Mouse (Mus musculus) MEL (cell line): ENCODE measurements around the gene Tmem268. TPM values are rescaled to one million over a fixed set of nuclear protein-coding genes. Genes with fewer than 3 reads are reported as not detected.

Experiments
- DNase-seq: peaks from one replicate; pipeline ENCODE4 v3.0.0; 2011; ENCODE audit warnings: low read depth, low spot score
- H3K27ac ChIP-seq: 2 replicates; pipeline ENCODE4 v1.5.1; 2012; ENCODE audit warnings: low read depth, mild to moderate bottlenecking, control low read depth, low read length, moderate library complexity; ENCODE audit not compliant: control insufficient read depth
- H3K27me3 ChIP-seq, 2 experiments: fragments of 150-350 bp in 1 of 2; sonication (generic) in 1 of 2; 2 replicates each; pipeline ENCODE4 v1.6.1; 2012; ENCODE audit warnings: low read length in 2 of 2, mild to moderate bottlenecking in 2 of 2, improper control_type of control experiment in 1 of 2, moderate library complexity in 1 of 2; ENCODE audit not compliant: insufficient read depth in 2 of 2, control insufficient read depth in 1 of 2
- H3K36me3 ChIP-seq, 2 experiments: 2 replicates each; pipeline ENCODE4 v1.6.1; 2012 to 2014; ENCODE audit warnings: low read length in 2 of 2, improper control_type of control experiment in 1 of 2, inconsistent platforms in 1 of 2, mild to moderate bottlenecking in 1 of 2; ENCODE audit not compliant: insufficient read depth in 2 of 2, control insufficient read depth in 1 of 2
- H3K4me1 ChIP-seq, 2 experiments: fragments of 150-350 bp in 1 of 2; sonication (generic) in 1 of 2; 2 replicates each; pipeline ENCODE4 v1.6.1; 2012; ENCODE audit warnings: low read length in 2 of 2, improper control_type of control experiment in 1 of 2, mild to moderate bottlenecking in 1 of 2; ENCODE audit not compliant: insufficient read depth in 2 of 2, control insufficient read depth in 1 of 2
- H3K4me3 ChIP-seq, 2 experiments: fragments of 150-350 bp in 1 of 2; sonication (generic) in 1 of 2; 2 replicates each; pipeline ENCODE4 v1.5.1; 2012; ENCODE audit warnings: low read depth in 2 of 2, low read length in 2 of 2, mild to moderate bottlenecking in 2 of 2, moderate library complexity in 2 of 2, control low read depth in 1 of 2, improper control_type of control experiment in 1 of 2; ENCODE audit not compliant: control insufficient read depth in 1 of 2, insufficient read depth in 1 of 2
- H3K79me2 ChIP-seq: 2 replicates; pipeline ENCODE4 v1.6.1; 2012; ENCODE audit warnings: mild to moderate bottlenecking, low read length, moderate library complexity; ENCODE audit not compliant: control insufficient read depth, poor library complexity, insufficient read depth
- H3K9ac ChIP-seq: 2 replicates; pipeline ENCODE4 v1.6.1; 2012; ENCODE audit warnings: low read depth, mild to moderate bottlenecking, control low read depth, low read length, moderate library complexity; ENCODE audit not compliant: control insufficient read depth, poor library complexity, severe bottlenecking
- H3K9me3 ChIP-seq: fragments of 150-350 bp; sonication (generic); replicated peaks from 2 replicates; pipeline ENCODE4 v1.6.1; 2012; ENCODE audit warnings: mild to moderate bottlenecking, low read length, improper control_type of control experiment, moderate library complexity; ENCODE audit not compliant: insufficient read depth
- CHD1 ChIP-seq: IDR thresholded peaks from 2 replicates; pipeline ENCODE4 v1.6.1; 2012; ENCODE audit warnings: low read depth, mild to moderate bottlenecking, inconsistent platforms, low read length, improper control_type of control experiment
- CHD2 ChIP-seq: IDR thresholded peaks from 2 replicates; pipeline ENCODE4 v1.6.1; 2011; ENCODE audit warnings: low read length, improper control_type of control experiment
- CTCF ChIP-seq, 3 experiments: IDR thresholded peaks in 2 of 3; conservative IDR thresholded peaks in 1 of 3; 2 replicates each; pipeline ENCODE4 v1.5.1; 2011 to 2012; ENCODE audit warnings: low read length in 3 of 3, low read depth in 2 of 3, mild to moderate bottlenecking in 2 of 3, improper control_type of control experiment in 1 of 3, inconsistent platforms in 1 of 3, mixed read lengths in 1 of 3, moderate library complexity in 1 of 3; ENCODE audit not compliant: control insufficient read depth in 1 of 3, insufficient read depth in 1 of 3, poor library complexity in 1 of 3, severe bottlenecking in 1 of 3
- E2F4 ChIP-seq: IDR thresholded peaks from 2 replicates; pipeline ENCODE4 v1.6.1; 2011; ENCODE audit warnings: low read depth, low read length, improper control_type of control experiment, borderline replicate concordance
- EP300 ChIP-seq, 2 experiments: IDR thresholded peaks; 2 replicates each; pipeline ENCODE4 v1.6.1; 2011; ENCODE audit warnings: improper control_type of control experiment in 2 of 2, low read length in 2 of 2, low read depth in 1 of 2, mild to moderate bottlenecking in 1 of 2
- GABPA ChIP-seq: IDR thresholded peaks from 2 replicates; pipeline ENCODE4 v1.6.1; 2012; ENCODE audit warnings: low read depth, mild to moderate bottlenecking, inconsistent platforms, low read length, improper control_type of control experiment, moderate library complexity
- GATA1 ChIP-seq: IDR thresholded peaks from 2 replicates; pipeline ENCODE4 v1.6.1; 2011; ENCODE audit warnings: low read depth, low read length, improper control_type of control experiment
- JUND ChIP-seq: IDR thresholded peaks from 2 replicates; pipeline ENCODE4 v1.6.1; 2011; ENCODE audit warnings: low read depth, mild to moderate bottlenecking, improper control_type of control experiment, low read length
- KAT2A ChIP-seq: conservative IDR thresholded peaks from 2 replicates; pipeline ENCODE4 v1.6.1; 2012; ENCODE audit warnings: low read depth, low read length, improper control_type of control experiment, inconsistent platforms
- MAFK ChIP-seq: IDR thresholded peaks from 2 replicates; pipeline ENCODE4 v1.6.1; 2011; ENCODE audit warnings: low read depth, mild to moderate bottlenecking, low read length, improper control_type of control experiment, borderline replicate concordance
- MAZ ChIP-seq: IDR thresholded peaks from 2 replicates; pipeline ENCODE4 v1.6.1; 2012; ENCODE audit warnings: low read depth, mild to moderate bottlenecking, inconsistent platforms, low read length, improper control_type of control experiment
- MEF2A ChIP-seq: IDR thresholded peaks from 2 replicates; pipeline ENCODE4 v1.6.1; 2014; ENCODE audit warnings: low read depth, mild to moderate bottlenecking, inconsistent platforms, low read length, improper control_type of control experiment; ENCODE audit not compliant: poor library complexity, insufficient replicate concordance, severe bottlenecking; ENCODE audit errors: extremely low read depth
- MXI1 ChIP-seq: IDR thresholded peaks from 2 replicates; pipeline ENCODE4 v1.6.1; 2011; ENCODE audit warnings: mild to moderate bottlenecking, low read depth, low read length, improper control_type of control experiment
- MYB ChIP-seq: IDR thresholded peaks from 2 replicates; pipeline ENCODE4 v1.6.1; 2011; ENCODE audit warnings: mild to moderate bottlenecking, low read depth, low read length, improper control_type of control experiment
- MYC ChIP-seq: IDR thresholded peaks from 2 replicates; pipeline ENCODE4 v1.6.1; 2011; ENCODE audit warnings: low read depth, mild to moderate bottlenecking, low read length, improper control_type of control experiment, moderate library complexity
- NELFE ChIP-seq: IDR thresholded peaks from 2 replicates; pipeline ENCODE4 v1.6.1; 2011; ENCODE audit warnings: low read depth, low read length, improper control_type of control experiment
- POLR2A ChIP-seq, 2 experiments: IDR thresholded peaks; 2 replicates each; pipeline ENCODE4 v1.6.1; 2011 to 2012; ENCODE audit warnings: low read length in 2 of 2, mild to moderate bottlenecking in 2 of 2, control low read depth in 1 of 2, improper control_type of control experiment in 1 of 2, low read depth in 1 of 2, moderate library complexity in 1 of 2; ENCODE audit not compliant: control insufficient read depth in 1 of 2, insufficient read depth in 1 of 2, poor library complexity in 1 of 2
- POLR2AphosphoS2 ChIP-seq: IDR thresholded peaks from 2 replicates; pipeline ENCODE4 v1.6.1; 2011; ENCODE audit warnings: low read length, improper control_type of control experiment
- TBP ChIP-seq: IDR thresholded peaks from 2 replicates; pipeline ENCODE4 v1.8.0; 2011; ENCODE audit warnings: low read depth, low read length, improper control_type of control experiment
- TCF12 ChIP-seq: IDR thresholded peaks from 2 replicates; pipeline ENCODE4 v1.6.1; 2014; ENCODE audit warnings: low read depth, mild to moderate bottlenecking, inconsistent platforms, low read length, improper control_type of control experiment, moderate library complexity
- UBTF ChIP-seq: IDR thresholded peaks from 2 replicates; pipeline ENCODE4 v1.6.1; 2012; ENCODE audit warnings: low read depth, mild to moderate bottlenecking, inconsistent platforms, low read length, improper control_type of control experiment, moderate library complexity, borderline replicate concordance; ENCODE audit not compliant: insufficient read depth
- USF1 ChIP-seq: IDR thresholded peaks from 2 replicates; pipeline ENCODE4 v1.6.1; 2014; ENCODE audit warnings: low read depth, mild to moderate bottlenecking, inconsistent platforms, low read length, improper control_type of control experiment, moderate library complexity
- USF2 ChIP-seq, 2 experiments: IDR thresholded peaks; 2 replicates each; pipeline ENCODE4 v1.6.1; 2011 to 2012; ENCODE audit warnings: improper control_type of control experiment in 2 of 2, low read length in 2 of 2, borderline replicate concordance in 1 of 2, inconsistent platforms in 1 of 2, low read depth in 1 of 2, mild to moderate bottlenecking in 1 of 2; ENCODE audit not compliant: insufficient read depth in 1 of 2
- ZC3H11A ChIP-seq: IDR thresholded peaks from 2 replicates; pipeline ENCODE4 v1.6.1; 2012; ENCODE audit warnings: low read depth, mild to moderate bottlenecking, inconsistent platforms, low read length, improper control_type of control experiment
- ZKSCAN1 ChIP-seq: IDR thresholded peaks from 2 replicates; pipeline ENCODE4 v1.6.1; 2012; ENCODE audit warnings: low read depth, mild to moderate bottlenecking, inconsistent platforms, low read length, improper control_type of control experiment, moderate library complexity
- polyA plus RNA-seq, 2 experiments: library from polyadenylated mRNA; stranded (reverse) in 1 of 2; unstranded in 1 of 2; fragments of >175 nt in 1 of 2; fragments of >200 nt in 1 of 2; gene quantifications; 2 replicates each; pipeline versions ENCODE4 v1.2.1 to v1.2.4; 2012; ENCODE audit warnings: low replicate concordance in 2 of 2, low read depth in 1 of 2; ENCODE audit not compliant: insufficient read length in 2 of 2, insufficient read depth in 1 of 2, missing spikeins in 1 of 2
- total RNA-seq: library from RNA; depleted of rRNA; stranded (reverse); fragments of 300-350 nt; gene quantifications from 2 replicates; pipeline ENCODE4 v1.2.3, GENCODE M21; 2012

Gene Tmem268
- total and polyA plus RNA-seq, 3 experiments, result 8.1 to 11.3 TPM; not detected in 1

- H3K36me3 ChIP-seq, result peaks cover 15 to 17% of the 10 kb centered on the region in 2 experiments
- H3K9me3 ChIP-seq, result no peaks in the 10 kb centered on the region
- H3K4me1 ChIP-seq, result peaks cover 0 to 17% of the 10 kb centered on the region in 2 experiments; a peak in 3 of 4 replicates
- H3K9ac ChIP-seq, result no peak overlapping the region
- peaks cover 25% of the 10 kb centered on the region for H3K79me2 ChIP-seq
- TF ChIP-seq POLR2A (IDR thresholded peaks at IDR 0.05; ENCODE audit: control insufficient read depth in 1 of 2, insufficient read depth in 1 of 2, low read depth in 1 of 2, low read length in 2 of 2, poor library complexity in 1 of 2), result no peak
- no peak for TF ChIP-seq MEF2A
- TF ChIP-seq TCF12, result 0 out of 2 replicates have a peak, but pooled peaks have one; percentile 6
- no peak for TF ChIP-seq GATA1
- TF ChIP-seq MYC, result no peak
- TF ChIP-seq USF2 (IDR thresholded peaks at IDR 0.05; ENCODE audit: borderline replicate concordance in 1 of 2, insufficient read depth in 1 of 2, low read depth in 1 of 2, low read length in 2 of 2), result no peak
- no peak for TF ChIP-seq E2F4
- no peak for TF ChIP-seq ZC3H11A
- DNase-seq, result peak; percentile 13
- no peak overlapping the region for H3K27ac ChIP-seq
- H3K4me3 ChIP-seq, result no peak overlapping the region
- no peaks in the 10 kb centered on the region for H3K27me3 ChIP-seq
Observed at GRCm38 (mm10) chr4:63547799-63548198, 10.8 kb upstream of the Tmem268 start.

- Histone ChIP-seq H3K27me3 (no peaks in the 10 kb centered on the region), H3K9ac (no peak overlapping the region), H3K79me2 (peaks cover 25% of the 10 kb centered on the region), H3K9me3 (no peaks in the 10 kb centered on the region), H3K4me1 (peaks cover 0 to 16% of the 10 kb centered on the region in 2 experiments; a peak in 3 of 4 replicates), H3K36me3 (peaks cover 15 to 18% of the 10 kb centered on the region in 2 experiments), H3K27ac (no peak overlapping the region), H3K4me3 (no peak overlapping the region)
- no peak for DNase-seq
- no peak for TF ChIP-seq JUND
- TF ChIP-seq UBTF, result no peak
- no peak for TF ChIP-seq GABPA
- no peak for TF ChIP-seq MAFK
- no peak for TF ChIP-seq GATA1
- TF ChIP-seq CHD2, result no peak
- no peak for TF ChIP-seq ZKSCAN1
- no peak for TF ChIP-seq USF1
- TF ChIP-seq MYC, result no peak
- TF ChIP-seq CHD1, result no peak
- no peak for TF ChIP-seq MYB
- no peak for TF ChIP-seq TBP
- TF ChIP-seq NELFE, result no peak
- no peak for TF ChIP-seq MEF2A
- TF ChIP-seq MAZ, result no peak
- TF ChIP-seq KAT2A, result no peak
- no peak for TF ChIP-seq MXI1
- no peak for TF ChIP-seq POLR2AphosphoS2
- no peak for TF ChIP-seq CTCF (IDR thresholded peaks at IDR 0.05 in 2 of 3, conservative IDR thresholded peaks at IDR 0.05 in 1 of 3; ENCODE audit: control insufficient read depth in 1 of 3, insufficient read depth in 1 of 3, low read depth in 2 of 3, low read length in 3 of 3, poor library complexity in 1 of 3, severe bottlenecking in 1 of 3)
- TF ChIP-seq EP300 (IDR thresholded peaks at IDR 0.05; ENCODE audit: low read depth in 1 of 2, low read length in 2 of 2), result no peak
Observed at GRCm38 (mm10) chr4:63548491-63548890, 10.1 kb upstream of the Tmem268 start.
